Mouse (Mus musculus): ENCODE measurements at regions not wholly inside any gene's neighbourhood (a gene's known extent, or its start where the extent isn't known, plus 50 kb on each side); places are given as distances from the start of the nearest gene placed in this dataset.

DNA sequence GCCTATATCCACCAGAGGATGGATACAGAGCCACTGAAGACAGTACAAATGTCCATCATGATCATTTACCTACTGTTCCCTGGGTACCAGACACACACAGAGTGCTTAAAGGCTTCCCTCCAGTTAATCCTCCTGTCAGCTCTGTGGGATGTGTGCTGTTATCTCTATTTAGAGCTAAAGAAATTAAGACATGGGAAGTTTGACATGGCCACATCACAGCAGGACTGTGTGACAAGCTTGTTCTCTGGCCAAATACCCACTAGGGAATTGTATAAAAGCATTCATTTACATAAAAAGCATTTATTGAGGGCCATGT lies 92.3 kb downstream of the Aipl1 start:
- TF ChIP-seq CTCF (IDR thresholded peaks at IDR 0.05; ENCODE audit: borderline replicate concordance, insufficient read depth, low read depth, low read length) (no peak), POLR2A (IDR thresholded peaks at IDR 0.05; ENCODE audit: borderline replicate concordance, insufficient read depth, low read length) (no peak)

Measured in cerebellum, adult 2 months (tissue).